Mouse (Mus musculus) lung, adult 2 months (tissue): ENCODE measurements at regions not wholly inside any gene's neighbourhood (a gene's known extent, or its start where the extent isn't known, plus 50 kb on each side); places are given as distances from the start of the nearest gene placed in this dataset.

Experiments
- CTCF ChIP-seq: fragments of 200-500 bp; IDR thresholded peaks from 2 replicates; pipeline ENCODE4 v1.5.1; 2011; ENCODE audit warnings: mild to moderate bottlenecking, low read length, control low read depth; ENCODE audit not compliant: insufficient read depth
- POLR2A ChIP-seq: fragments of 200-500 bp; IDR thresholded peaks from 2 replicates; pipeline ENCODE4 v1.6.1; 2011; ENCODE audit warnings: low read depth, mild to moderate bottlenecking, control low read depth, low read length, borderline replicate concordance; ENCODE audit errors: extremely low read depth

DNA sequence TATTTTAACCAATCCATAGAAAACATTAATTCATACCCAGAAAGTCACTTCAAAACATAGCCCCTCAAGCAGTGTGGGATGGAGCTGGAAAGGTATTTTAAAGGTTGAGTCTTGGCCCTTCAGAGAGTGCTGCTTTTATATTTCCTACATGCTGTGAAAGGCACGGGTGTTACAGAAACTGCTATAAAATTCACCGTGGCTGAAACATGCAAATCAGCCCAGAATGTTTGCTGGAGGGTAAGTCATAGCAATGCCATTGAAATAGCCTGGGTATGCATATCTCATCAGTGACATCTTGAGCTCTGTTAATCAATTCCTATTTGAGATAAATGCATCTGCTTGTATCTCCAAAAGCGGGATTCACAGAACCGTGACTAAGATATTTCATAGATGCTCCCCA is 748.9 kb upstream of the Foxg1 start:
- TF ChIP-seq CTCF: no peak
- no peak for TF ChIP-seq POLR2A
